Mouse (Mus musculus) limb, embryonic 12.5 days (tissue): ENCODE measurements around the gene Atp5f1. TPM values are rescaled to one million over a fixed set of nuclear protein-coding genes. Genes with fewer than 3 reads are reported as not detected.

Source experiments
- ATAC-seq: fragments of 200-750 bp; cut with Nextera tagmentation; 2 replicates; pipeline ENCODE4 v1.8.0; 2017; ENCODE audit warnings: low read depth, moderate TSS enrichment; ENCODE audit not compliant: insufficient number of reproducible peaks, insufficient read depth, low FRiP score, low TSS enrichment
- H3K27ac ChIP-seq: fragments of 300-500 bp; sonication (generic); 2 replicates; pipeline ENCODE4 v1.5.1; 2016; ENCODE audit warnings: mild to moderate bottlenecking, moderate library complexity
- H3K27me3 ChIP-seq: fragments of 300-500 bp; sonication (generic); 2 replicates; pipeline ENCODE4 v1.6.1; 2016; ENCODE audit warnings: mild to moderate bottlenecking, moderate library complexity
- H3K36me3 ChIP-seq: fragments of 300-500 bp; sonication (generic); 2 replicates; pipeline ENCODE4 v1.6.1; 2016; ENCODE audit warnings: mild to moderate bottlenecking, moderate library complexity
- H3K4me1 ChIP-seq: fragments of 300-500 bp; sonication (generic); replicated peaks from 2 replicates; pipeline ENCODE4 v1.6.1; 2016
- H3K4me2 ChIP-seq: fragments of 300-500 bp; sonication (generic); 2 replicates; pipeline ENCODE4 v1.6.1; 2016; ENCODE audit warnings: mild to moderate bottlenecking, moderate library complexity
- H3K4me3 ChIP-seq: fragments of 300-500 bp; sonication (generic); replicated peaks from 2 replicates; pipeline ENCODE4 v1.5.1; 2016; ENCODE audit warnings: mild to moderate bottlenecking
- H3K9ac ChIP-seq: fragments of 300-500 bp; sonication (generic); replicated peaks from 2 replicates; pipeline ENCODE4 v1.6.1; 2016; ENCODE audit warnings: mild to moderate bottlenecking, moderate library complexity
- H3K9me3 ChIP-seq: fragments of 300-500 bp; sonication (generic); 2 replicates; pipeline ENCODE4 v1.6.1; 2016; ENCODE audit warnings: mild to moderate bottlenecking, moderate library complexity
- WGBS: fragments of 180-500 bp; shearing (Covaris S2); methylation state at CpG from one replicate; pipeline ENCODE4 v1.1.7; 2016; 5-methylcytosine and 5-hydroxymethylcytosine counted together
- polyA plus RNA-seq: library from polyadenylated mRNA; unstranded; fragments of >200 nt; fragmentation: Nextera tagmentation; extraction: Ambion mirVana; gene quantifications from 2 replicates; pipeline ENCODE4 v1.2.1, GENCODE M21; 2016

Gene Atp5f1
- polyA plus RNA-seq, 1 experiment from 2014 or later = 461 TPM

GRCm38 (mm10) chr3:105960700-105961099 lies 801 bp upstream of the Atp5f1 start:
- H3K27me3 ChIP-seq = no peaks in the 10 kb centered on the region
- H3K36me3 ChIP-seq = peaks cover 56% of the 10 kb centered on the region
- WGBS = 95% methylated on average over 2 of the region's 2 CpGs
- H3K9me3 ChIP-seq = no peaks in the 10 kb centered on the region
- no peak overlapping the region for H3K9ac ChIP-seq
- ATAC-seq = no peak
- peak overlapping the region; percentile 86; the same call in 1 of the 2 replicates for H3K4me2 ChIP-seq
- peaks cover 16% of the 10 kb centered on the region for H3K4me1 ChIP-seq
- peak overlapping the region; percentile 75; the same call in 1 of the 2 replicates for H3K4me3 ChIP-seq
- no peak overlapping the region for H3K27ac ChIP-seq

GRCm38 (mm10) chr3:105959585-105959984 lies 314 bp downstream of the Atp5f1 start:
- peak; percentile 75 for ATAC-seq
- Histone ChIP-seq H3K27ac (peak overlapping the region; percentile 79), H3K27me3 (no peaks in the 10 kb centered on the region), H3K9ac (peak overlapping the region; percentile 68), H3K4me3 (peak overlapping the region; percentile 75), H3K36me3 (peaks cover 52% of the 10 kb centered on the region), H3K4me2 (peak overlapping the region; percentile 86), H3K4me1 (peaks cover 16% of the 10 kb centered on the region), H3K9me3 (no peaks in the 10 kb centered on the region)
- WGBS = under 1% methylated on average over 25 of the region's 26 CpGs

GRCm38 (mm10) chr3:105958974-105959580 lies 822 bp downstream of the Atp5f1 start, which contains the start of gene Wdr77:
Wdr77 (plus strand) TSS chr3:105959369.
- Histone ChIP-seq H3K9ac (peak within 1 kb of the TSS; percentile 93), H3K27me3 (no peaks in the 10 kb centered on the region), H3K4me3 (peak within 1 kb of the TSS; percentile 75), H3K4me1 (peaks cover 16% of the 10 kb centered on the region), H3K27ac (peak within 1 kb of the TSS; percentile 81), H3K36me3 (peaks cover 51% of the 10 kb centered on the region), H3K4me2 (peak within 1 kb of the TSS; percentile 86), H3K9me3 (no peaks in the 10 kb centered on the region)
- peak; percentile 95 for ATAC-seq
- WGBS = under 1% methylated on average over 52 of the region's 52 CpGs

- Histone ChIP-seq H3K4me3 (peak overlapping the region; percentile 75), H3K9me3 (no peaks in the 10 kb centered on the region), H3K4me2 (peak overlapping the region; percentile 83), H3K36me3 (peaks cover 50% of the 10 kb centered on the region), H3K4me1 (peaks cover 16% of the 10 kb centered on the region), H3K9ac (peak overlapping the region; percentile 93), H3K27me3 (no peaks in the 10 kb centered on the region), H3K27ac (no peak overlapping the region)
- no peak for ATAC-seq
- 50% methylated on average over 5 of the region's 5 CpGs for WGBS
Measured at GRCm38 (mm10) chr3:105958204-105958603, 1.7 kb downstream of the Atp5f1 start.

GRCm38 (mm10) chr3:105957235-105957634 lies 2.7 kb downstream of the Atp5f1 start:
- Histone ChIP-seq H3K4me3 (no peak overlapping the region), H3K4me2 (no peak overlapping the region), H3K9ac (no peak overlapping the region), H3K4me1 (peaks cover 16% of the 10 kb centered on the region), H3K27me3 (no peaks in the 10 kb centered on the region), H3K36me3 (peaks cover 50% of the 10 kb centered on the region), H3K9me3 (no peaks in the 10 kb centered on the region), H3K27ac (no peak overlapping the region)
- ATAC-seq = no peak
- 100% methylated on average over 1 of the region's 1 CpGs for WGBS

GRCm38 (mm10) chr3:105951348-105951747 lies 8.6 kb downstream of the Atp5f1 start:
- ATAC-seq = no peak
- WGBS = 90% methylated on average over 7 of the region's 7 CpGs

GRCm38 (mm10) chr3:105936111-105936510 lies 23.8 kb downstream of the Atp5f1 start:
- peaks cover 32% of the 10 kb centered on the region for H3K36me3 ChIP-seq
- no peak for ATAC-seq
- no peaks in the 10 kb centered on the region for H3K9me3 ChIP-seq
- H3K4me3 ChIP-seq = no peak overlapping the region
- WGBS = 84% methylated on average over 4 of the region's 4 CpGs
- H3K4me1 ChIP-seq = no peaks in the 10 kb centered on the region
- no peak overlapping the region for H3K27ac ChIP-seq
- H3K9ac ChIP-seq = no peak overlapping the region
- no peaks in the 10 kb centered on the region for H3K27me3 ChIP-seq
- no peak overlapping the region for H3K4me2 ChIP-seq

More at GRCm38 (mm10) chr3:105951348-105951747, 8.6 kb downstream of the Atp5f1 start:
- Histone ChIP-seq H3K36me3 (peaks cover 87% of the 10 kb centered on the region), H3K27ac (no peak overlapping the region), H3K4me2 (no peak overlapping the region), H3K9me3 (no peaks in the 10 kb centered on the region), H3K4me1 (no peaks in the 10 kb centered on the region), H3K4me3 (no peak overlapping the region), H3K27me3 (no peaks in the 10 kb centered on the region), H3K9ac (no peak overlapping the region)

GRCm38 (mm10) chr3:105935033-105935432 lies 24.9 kb downstream of the Atp5f1 start:
- Histone ChIP-seq H3K4me3 (no peak overlapping the region), H3K36me3 (peaks cover 21% of the 10 kb centered on the region), H3K27ac (no peak overlapping the region), H3K27me3 (no peaks in the 10 kb centered on the region), H3K4me1 (no peaks in the 10 kb centered on the region), H3K9ac (no peak overlapping the region), H3K4me2 (no peak overlapping the region), H3K9me3 (no peaks in the 10 kb centered on the region)
- WGBS = 95% methylated on average over 5 of the region's 5 CpGs
- no peak for ATAC-seq

GRCm38 (mm10) chr3:105933926-105934325 lies 26.0 kb downstream of the Atp5f1 start:
- ATAC-seq = no peak
- no peak overlapping the region for H3K4me2 ChIP-seq
- WGBS = 89% methylated on average over 6 of the region's 6 CpGs

GRCm38 (mm10) chr3:105932240-105933071 lies 27.4 kb downstream of the Atp5f1 start, which contains the start of gene I830077J02Rik:
I830077J02Rik (minus strand) TSS chr3:105932664.
- Histone ChIP-seq H3K36me3 (peaks cover 11% of the 10 kb centered on the region), H3K9me3 (no peaks in the 10 kb centered on the region), H3K4me2 (no peak within 1 kb of the TSS), H3K27ac (no peak within 1 kb of the TSS), H3K4me1 (no peaks in the 10 kb centered on the region), H3K9ac (no peak within 1 kb of the TSS), H3K4me3 (no peak within 1 kb of the TSS), H3K27me3 (no peaks in the 10 kb centered on the region)
- no peak for ATAC-seq
- 78% methylated on average over 8 of the region's 8 CpGs for WGBS

More at GRCm38 (mm10) chr3:105933926-105934325, 26.0 kb downstream of the Atp5f1 start:
- H3K9ac ChIP-seq = no peak overlapping the region
- no peaks in the 10 kb centered on the region for H3K9me3 ChIP-seq
- no peaks in the 10 kb centered on the region for H3K27me3 ChIP-seq
- H3K4me3 ChIP-seq = no peak overlapping the region
- peaks cover 16% of the 10 kb centered on the region for H3K36me3 ChIP-seq
- no peak overlapping the region for H3K27ac ChIP-seq
- no peaks in the 10 kb centered on the region for H3K4me1 ChIP-seq

- no peak overlapping the region for H3K27ac ChIP-seq
- H3K36me3 ChIP-seq = no peaks in the 10 kb centered on the region
- ATAC-seq = no peak
- no peak overlapping the region for H3K4me2 ChIP-seq
- H3K4me3 ChIP-seq = no peak overlapping the region
- no peaks in the 10 kb centered on the region for H3K4me1 ChIP-seq
- WGBS = 89% methylated on average over 2 of the region's 2 CpGs
- H3K9me3 ChIP-seq = no peaks in the 10 kb centered on the region
- H3K27me3 ChIP-seq = no peaks in the 10 kb centered on the region
- no peak overlapping the region for H3K9ac ChIP-seq
Measured at GRCm38 (mm10) chr3:105931095-105931494, 28.8 kb downstream of the Atp5f1 start.
